Mouse (Mus musculus) heart, embryonic 16.5 days (tissue): ENCODE results near the gene Olfr1014. TPM values are rescaled to one million over a fixed set of nuclear protein-coding genes. Genes with fewer than 3 reads are reported as not detected.

Experiments used
- polyA plus RNA-seq: library from polyadenylated mRNA; unstranded; fragments of >200 nt; fragmentation: Nextera tagmentation; extraction: Ambion mirVana; gene quantifications from 2 replicates; pipeline ENCODE4 v1.2.1, GENCODE M21; 2015

Olfr1014 gene
- polyA plus RNA-seq, 1 experiment from 2014 or later, result not detected

Other genes starting within 250 kb of the Olfr1014 start
- gene Olfr996, start 193.5 kb upstream of the Olfr1014 start, polyA plus RNA-seq, result not detected in 2 replicates
- gene Olfr998, start 183.8 kb upstream of the Olfr1014 start, polyA plus RNA-seq, result not detected in 2 replicates
- gene Olfr1000, start 160.8 kb upstream of the Olfr1014 start, polyA plus RNA-seq, result not detected in 2 replicates
- not detected in 2 replicates for gene Olfr1002, start 122.0 kb upstream of the Olfr1014 start, polyA plus RNA-seq
- gene Olfr154, start 108.3 kb upstream of the Olfr1014 start, polyA plus RNA-seq, result not detected in 2 replicates
- not detected in 2 replicates for gene Olfr1006, start 93.9 kb upstream of the Olfr1014 start, polyA plus RNA-seq
- gene Olfr1008, start 83.3 kb upstream of the Olfr1014 start, polyA plus RNA-seq, result not detected in 2 replicates
- not detected in 2 replicates for gene Olfr1009, start 57.3 kb upstream of the Olfr1014 start, polyA plus RNA-seq
- gene Olfr1012, start 9.9 kb upstream of the Olfr1014 start, polyA plus RNA-seq, result not detected in 2 replicates
- gene Olfr1013, start 5.6 kb upstream of the Olfr1014 start, polyA plus RNA-seq, result not detected in 2 replicates
- not detected in 2 replicates for gene Olfr1015, start 9.3 kb downstream of the Olfr1014 start, polyA plus RNA-seq
- not detected in 2 replicates for gene Olfr1016, start 29.8 kb downstream of the Olfr1014 start, polyA plus RNA-seq
- gene Olfr1018, start 45.8 kb downstream of the Olfr1014 start, polyA plus RNA-seq, result not detected in 2 replicates
- gene Olfr1019, start 72.8 kb downstream of the Olfr1014 start, polyA plus RNA-seq, result not detected in 2 replicates
- gene Olfr1020, start 74.3 kb downstream of the Olfr1014 start, polyA plus RNA-seq, result not detected in 2 replicates
- not detected in 2 replicates for gene Olfr1022, start 95.9 kb downstream of the Olfr1014 start, polyA plus RNA-seq
- not detected in 2 replicates for gene Olfr1023, start 112.9 kb downstream of the Olfr1014 start, polyA plus RNA-seq
- not detected in 2 replicates for gene Olfr1024, start 132.3 kb downstream of the Olfr1014 start, polyA plus RNA-seq
- gene Olfr1025-ps1, start 142.5 kb downstream of the Olfr1014 start, polyA plus RNA-seq, result not detected in 2 replicates
- gene Olfr1026, start 148.8 kb downstream of the Olfr1014 start, polyA plus RNA-seq, result not detected in 2 replicates
- not detected in 2 replicates for gene Olfr1028, start 177.7 kb downstream of the Olfr1014 start, polyA plus RNA-seq
- not detected in 2 replicates for gene Olfr1029, start 201.2 kb downstream of the Olfr1014 start, polyA plus RNA-seq
- not detected in 2 replicates for gene Olfr1030, start 206.6 kb downstream of the Olfr1014 start, polyA plus RNA-seq
- not detected in 2 replicates for gene Olfr1031, start 217.6 kb downstream of the Olfr1014 start, polyA plus RNA-seq
- gene Olfr1032, start 232.8 kb downstream of the Olfr1014 start, polyA plus RNA-seq, result not detected in 2 replicates
- 6.3 and 6.4 TPM in 2 replicates for gene Olfr1033, start 247.9 kb downstream of the Olfr1014 start, polyA plus RNA-seq